Mouse (Mus musculus) heart, embryonic 16.5 days (tissue): ENCODE results near the gene Lhfpl3. TPM values are rescaled to one million over a fixed set of nuclear protein-coding genes. Genes with fewer than 3 reads are reported as not detected.

Source experiments
- ATAC-seq: fragments of 200-750 bp; cut with Nextera tagmentation; replicated peaks from 2 replicates; pipeline ENCODE4 v1.8.0; 2017; ENCODE audit warnings: moderate number of reproducible peaks; ENCODE audit not compliant: insufficient read depth, low FRiP score; ENCODE audit errors: extremely low read depth
- H3K27ac ChIP-seq: fragments of 300-500 bp; sonication (generic); 2 replicates; pipeline ENCODE4 v1.5.1; 2014; ENCODE audit warnings: mild to moderate bottlenecking, low read length, control low read depth, moderate library complexity
- H3K27me3 ChIP-seq: fragments of 300-500 bp; sonication (generic); 2 replicates; pipeline ENCODE4 v1.6.1; 2014; ENCODE audit warnings: low read length, mixed read lengths; ENCODE audit not compliant: control insufficient read depth, insufficient read depth
- H3K36me3 ChIP-seq: fragments of 300-500 bp; sonication (generic); 2 replicates; pipeline ENCODE4 v1.6.1; 2014; ENCODE audit not compliant: control insufficient read depth, insufficient read depth
- H3K4me1 ChIP-seq: fragments of 300-500 bp; sonication (generic); 2 replicates; pipeline ENCODE4 v1.6.1; 2014; ENCODE audit warnings: low read length, mixed read lengths; ENCODE audit not compliant: control insufficient read depth, insufficient read depth
- H3K4me2 ChIP-seq: fragments of 300-500 bp; sonication (generic); 2 replicates; pipeline ENCODE4 v1.6.1; 2014; ENCODE audit warnings: low read depth, mild to moderate bottlenecking, control low read depth, low read length
- H3K4me3 ChIP-seq: fragments of 300-500 bp; sonication (generic); 2 replicates; pipeline ENCODE4 v1.5.1; 2014; ENCODE audit warnings: mild to moderate bottlenecking, control low read depth, low read length
- H3K9ac ChIP-seq: fragments of 300-500 bp; sonication (generic); 2 replicates; pipeline ENCODE4 v1.6.1; 2014; ENCODE audit warnings: low read length, control low read depth
- H3K9me3 ChIP-seq: fragments of 300-500 bp; sonication (generic); replicated peaks from 2 replicates; pipeline ENCODE4 v1.6.1; 2016; ENCODE audit warnings: low read length; ENCODE audit not compliant: control insufficient read depth
- WGBS: fragments of 180-500 bp; shearing (Covaris S2); extraction: QIAGEN DNeasy Blood & Tissue Kit; methylation state at CpG from one replicate; pipeline ENCODE4 v1.1.7; 2014; 5-methylcytosine and 5-hydroxymethylcytosine counted together
- polyA plus RNA-seq: library from polyadenylated mRNA; unstranded; fragments of >200 nt; fragmentation: Nextera tagmentation; extraction: Ambion mirVana; gene quantifications from 2 replicates; pipeline ENCODE4 v1.2.1, GENCODE M21; 2015

Lhfpl3 gene
- polyA plus RNA-seq, 1 experiment from 2014 or later, result not detected

- Histone ChIP-seq H3K9me3 (no peaks in the 10 kb centered on the region), H3K9ac (no peak overlapping the region), H3K36me3 (no peaks in the 10 kb centered on the region), H3K4me3 (no peak overlapping the region), H3K27me3 (no peaks in the 10 kb centered on the region), H3K4me1 (no peaks in the 10 kb centered on the region), H3K27ac (no peak overlapping the region), H3K4me2 (no peak overlapping the region)
- ATAC-seq, result no peak
- WGBS, result 80% methylated on average over 1 of the region's 1 CpGs
These were observed 473.8 kb downstream of the Lhfpl3 start for GRCm38 (mm10) chr5:23219655-23220054.

DNA sequence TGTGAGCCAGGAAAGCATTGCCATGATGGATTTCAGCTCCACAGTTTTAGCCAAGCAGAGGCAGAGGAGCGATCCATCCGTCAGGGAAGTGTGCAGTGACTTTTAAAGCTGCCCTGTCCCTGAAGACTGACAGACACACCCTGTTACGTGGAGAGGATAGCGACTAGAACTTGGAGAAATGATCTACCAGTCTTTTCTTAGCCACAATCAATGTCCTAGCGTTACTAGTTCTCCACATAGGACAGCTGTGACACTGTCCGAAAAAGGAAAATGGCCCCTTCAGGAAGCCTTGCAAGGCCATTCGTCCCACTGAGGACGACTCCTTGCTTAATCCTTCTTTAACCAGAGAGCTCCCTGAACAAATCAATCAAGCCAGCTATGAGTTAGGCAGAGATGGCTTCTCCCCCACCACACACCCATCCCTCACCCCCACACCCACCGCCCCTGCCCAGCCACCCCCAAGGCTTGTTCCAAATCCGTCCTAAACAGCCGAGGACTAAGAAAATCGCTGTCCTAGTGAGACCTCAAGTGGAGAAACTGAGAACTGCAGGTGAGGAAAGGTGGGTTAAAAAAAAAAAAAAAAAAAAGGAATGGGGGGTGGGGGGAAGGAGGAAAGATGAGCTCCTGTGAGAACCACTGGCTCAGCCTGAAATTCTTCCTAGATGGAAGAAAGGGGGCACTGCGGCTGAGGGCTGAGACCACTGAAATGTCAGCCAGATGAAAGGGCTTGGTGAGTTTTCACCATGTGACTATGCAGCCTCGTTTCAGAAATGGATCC, 479.1 kb downstream of the Lhfpl3 start:
- 21% methylated on average over 14 of the region's 14 CpGs for WGBS
- no peaks in the 10 kb centered on the region for H3K36me3 ChIP-seq
- peak overlapping the region; percentile 70 for H3K9ac ChIP-seq
- ATAC-seq, result no peak; the same call in 1 of the 2 replicates
- H3K4me2 ChIP-seq, result peak overlapping the region; percentile 62
- H3K27ac ChIP-seq, result no peak overlapping the region
- H3K27me3 ChIP-seq, result no peaks in the 10 kb centered on the region
- H3K4me1 ChIP-seq, result no peaks in the 10 kb centered on the region
- peak overlapping the region; percentile 53 for H3K4me3 ChIP-seq
- no peaks in the 10 kb centered on the region for H3K9me3 ChIP-seq

DNA sequence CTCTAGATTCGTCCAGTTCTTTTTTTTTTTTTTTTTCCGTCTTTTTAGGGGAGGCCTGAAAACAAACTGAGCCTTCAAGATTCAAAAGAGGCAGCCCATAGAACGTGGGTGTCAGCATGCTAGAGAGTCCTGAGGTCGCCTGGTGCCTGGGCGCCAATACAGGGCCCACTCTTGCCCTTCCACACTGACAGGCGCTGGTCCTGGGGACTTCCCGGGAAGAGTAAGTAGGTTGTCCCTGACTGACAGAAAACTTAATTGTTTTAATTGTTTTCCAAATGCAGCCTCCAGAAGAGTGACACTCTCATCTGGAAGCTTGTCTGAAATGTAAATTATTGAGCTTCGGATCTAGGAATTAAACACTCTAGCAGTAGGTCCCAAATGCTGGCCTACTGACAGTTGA, 479.8 kb downstream of the Lhfpl3 start:
- H3K9me3 ChIP-seq, result no peaks in the 10 kb centered on the region
- H3K27ac ChIP-seq, result no peak overlapping the region
- H3K4me1 ChIP-seq, result no peaks in the 10 kb centered on the region
- no peak for ATAC-seq
- no peaks in the 10 kb centered on the region for H3K27me3 ChIP-seq
- no peak overlapping the region for H3K4me3 ChIP-seq
- WGBS, result 34% methylated on average over 8 of the region's 8 CpGs
- H3K4me2 ChIP-seq, result peak overlapping the region; percentile 62
- H3K36me3 ChIP-seq, result no peaks in the 10 kb centered on the region
- no peak overlapping the region for H3K9ac ChIP-seq

- Histone ChIP-seq H3K27ac (no peak overlapping the region), H3K36me3 (no peaks in the 10 kb centered on the region), H3K27me3 (no peaks in the 10 kb centered on the region), H3K4me3 (no peak overlapping the region), H3K9me3 (no peaks in the 10 kb centered on the region), H3K9ac (no peak overlapping the region), H3K4me2 (no peak overlapping the region), H3K4me1 (no peaks in the 10 kb centered on the region)
- WGBS, result 49% methylated on average over 3 of the region's 3 CpGs
- no peak for ATAC-seq
These were observed 480.9 kb downstream of the Lhfpl3 start for GRCm38 (mm10) chr5:23226753-23227152.

DNA sequence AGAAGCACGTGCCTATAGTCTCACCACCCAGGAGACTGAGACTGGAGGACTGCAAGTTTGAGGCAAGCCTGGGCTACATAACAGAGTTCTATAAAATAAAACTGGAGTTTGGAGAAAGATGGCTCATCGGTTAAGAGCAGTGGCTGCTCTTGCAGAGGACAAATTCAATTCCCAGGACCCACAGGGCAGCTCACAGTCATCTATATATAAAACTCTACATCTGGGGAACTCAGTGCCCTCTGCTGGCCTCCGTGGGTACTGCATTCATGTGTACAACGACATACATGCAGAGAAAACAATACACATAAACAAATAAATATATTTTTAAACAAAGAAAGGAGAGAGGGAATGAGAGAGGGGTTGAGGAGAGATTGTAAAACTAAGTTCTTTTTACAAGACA, 501.1 kb downstream of the Lhfpl3 start:
- no peak overlapping the region for H3K27ac ChIP-seq
- no peaks in the 10 kb centered on the region for H3K27me3 ChIP-seq
- 45% methylated on average over 4 of the region's 4 CpGs for WGBS
- peaks cover 17% of the 10 kb centered on the region for H3K4me1 ChIP-seq
- no peak overlapping the region for H3K4me3 ChIP-seq
- no peaks in the 10 kb centered on the region for H3K9me3 ChIP-seq
- no peak for ATAC-seq
- H3K4me2 ChIP-seq, result no peak overlapping the region
- no peak overlapping the region for H3K9ac ChIP-seq
- no peaks in the 10 kb centered on the region for H3K36me3 ChIP-seq

GRCm38 (mm10) chr5:23247784-23248183, 501.9 kb downstream of the Lhfpl3 start:
- H3K27ac ChIP-seq, result no peak overlapping the region
- H3K9ac ChIP-seq, result no peak overlapping the region
- no peak for ATAC-seq
- no peak overlapping the region for H3K4me3 ChIP-seq
- no peaks in the 10 kb centered on the region for H3K27me3 ChIP-seq
- peaks cover 20% of the 10 kb centered on the region for H3K4me1 ChIP-seq
- no peak overlapping the region for H3K4me2 ChIP-seq
- 75% methylated on average over 1 of the region's 1 CpGs for WGBS
- H3K36me3 ChIP-seq, result no peaks in the 10 kb centered on the region
- H3K9me3 ChIP-seq, result no peaks in the 10 kb centered on the region

DNA sequence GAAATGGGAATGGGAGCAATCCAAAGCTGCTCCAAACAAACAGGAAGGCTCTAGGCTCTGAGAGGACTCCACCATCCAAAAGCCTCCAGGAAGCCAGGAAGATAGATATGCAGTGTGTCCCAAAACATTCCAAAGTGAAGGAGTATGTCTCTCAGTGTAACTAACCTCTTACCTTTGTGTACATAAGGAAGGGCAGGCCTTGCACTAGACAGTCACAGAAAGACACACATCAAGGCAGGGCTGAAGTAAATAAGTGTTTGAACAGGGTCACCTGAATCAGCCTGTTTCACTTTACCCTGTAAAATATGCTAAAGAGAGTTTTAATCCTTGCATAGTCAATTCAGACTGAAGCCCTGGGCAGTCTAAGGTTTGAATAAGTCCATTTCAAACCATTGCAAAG, 502.4 kb downstream of the Lhfpl3 start:
- no peak overlapping the region for H3K27ac ChIP-seq
- H3K9me3 ChIP-seq, result no peaks in the 10 kb centered on the region
- H3K27me3 ChIP-seq, result no peaks in the 10 kb centered on the region
- H3K9ac ChIP-seq, result no peak overlapping the region
- H3K4me2 ChIP-seq, result no peak overlapping the region
- peaks cover 20% of the 10 kb centered on the region for H3K4me1 ChIP-seq
- no peak overlapping the region for H3K4me3 ChIP-seq
- ATAC-seq, result no peak
- H3K36me3 ChIP-seq, result no peaks in the 10 kb centered on the region

GRCm38 (mm10) chr5:23249896-23250875, 504.3 kb downstream of the Lhfpl3 start:
- 30% methylated on average over 9 of the region's 9 CpGs for WGBS
- Histone ChIP-seq H3K4me1 (peaks cover 20% of the 10 kb centered on the region), H3K9me3 (no peaks in the 10 kb centered on the region), H3K36me3 (no peaks in the 10 kb centered on the region), H3K4me2 (0 out of 2 replicates have a peak overlapping the region, but pooled peaks have one; percentile 10), H3K27me3 (no peaks in the 10 kb centered on the region), H3K27ac (peak overlapping the region; percentile 71), H3K9ac (peak overlapping the region; percentile 22; the same call in 1 of the 2 replicates), H3K4me3 (no peak overlapping the region)
- ATAC-seq, result no peak
